Mouse (Mus musculus): Measurements from ENCODE around the gene Spock2. TPM values are rescaled to one million over a fixed set of nuclear protein-coding genes. Genes with fewer than 3 reads are reported as not detected.

Gene Spock2
- 7.2 TPM for polyA plus RNA-seq (2017; shearing (Covaris generic))

GRCm38 (mm10) chr10:60106146-60106530 is at the start of gene Spock2:
Gene Spock2 (plus strand): TSS chr10:60106219.

Other genes starting within 250 kb of the Spock2 start
- 18.9 TPM for gene Dnajb12, start 226.7 kb upstream of the Spock2 start, polyA plus RNA-seq (2017; shearing (Covaris generic))
- 98.2 TPM for gene Ddit4, start 154.4 kb upstream of the Spock2 start, polyA plus RNA-seq (2017; shearing (Covaris generic))
- gene Ascc1, start 103.4 kb upstream of the Spock2 start, polyA plus RNA-seq (2017; shearing (Covaris generic)): 48.9 TPM
- 149 TPM for gene Anapc16, start 103.1 kb upstream of the Spock2 start, polyA plus RNA-seq (2017; shearing (Covaris generic))
- gene Chst3, start 113.0 kb downstream of the Spock2 start, polyA plus RNA-seq (2017; shearing (Covaris generic)): 0.09 TPM
- 490 TPM for gene Psap, start 171.4 kb downstream of the Spock2 start, polyA plus RNA-seq (2017; shearing (Covaris generic))
- 262 TPM for gene Vsir, start 240.6 kb downstream of the Spock2 start, polyA plus RNA-seq (2017; shearing (Covaris generic))